Mouse (Mus musculus) thymus, adult 18-20 months (tissue): ENCODE data around the gene Sdad1.

Source experiments
- DNase-seq, 2 experiments: peaks; one replicate each; pipeline ENCODE4 v3.0.0; 2022; ENCODE audit warnings: mixed read lengths in 2 of 2

Gene Sdad1

DNA sequence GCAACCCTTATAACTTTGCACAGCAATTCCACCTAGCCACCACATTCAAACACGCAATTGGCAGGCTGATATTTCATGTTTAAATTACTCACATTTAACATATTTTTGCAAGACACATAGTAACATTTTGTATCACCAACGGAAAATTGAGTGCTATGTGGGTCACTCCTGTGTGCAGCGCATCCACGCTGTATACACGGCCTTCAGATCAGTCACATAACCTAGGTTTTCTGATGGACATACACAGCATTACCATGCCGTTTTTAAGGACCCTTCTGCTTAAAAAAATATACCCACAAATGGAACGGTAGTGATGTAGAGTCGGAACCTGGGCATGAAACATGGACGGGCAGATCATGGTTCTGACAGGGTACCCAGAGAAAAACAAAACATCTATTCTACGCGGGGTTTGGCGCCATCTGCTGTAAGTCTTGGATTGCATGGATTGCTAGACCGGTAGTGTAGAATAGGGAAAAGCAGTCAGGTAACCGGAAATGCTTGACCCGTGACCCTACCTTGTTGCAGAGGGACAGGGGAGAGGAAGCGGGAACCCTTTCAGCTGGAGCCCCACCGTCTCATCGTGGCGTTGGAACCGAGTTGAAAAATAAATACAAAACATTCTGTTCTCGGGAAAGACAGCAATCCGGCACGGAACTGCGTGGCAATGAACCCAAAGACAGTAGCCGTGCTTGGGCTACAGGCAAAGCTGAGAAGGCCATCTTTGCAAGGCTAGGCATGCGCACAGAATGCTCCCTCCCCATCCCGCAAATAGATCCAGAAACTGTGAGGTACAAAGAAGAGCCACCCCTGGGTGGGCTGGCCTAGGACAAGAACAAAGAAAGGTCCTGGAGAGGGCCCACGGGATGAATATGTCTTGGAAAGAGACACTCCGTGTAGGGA, 70.7 kb downstream of the Sdad1 start:
- peak; percentile 26 to 33 for DNase-seq

DNA sequence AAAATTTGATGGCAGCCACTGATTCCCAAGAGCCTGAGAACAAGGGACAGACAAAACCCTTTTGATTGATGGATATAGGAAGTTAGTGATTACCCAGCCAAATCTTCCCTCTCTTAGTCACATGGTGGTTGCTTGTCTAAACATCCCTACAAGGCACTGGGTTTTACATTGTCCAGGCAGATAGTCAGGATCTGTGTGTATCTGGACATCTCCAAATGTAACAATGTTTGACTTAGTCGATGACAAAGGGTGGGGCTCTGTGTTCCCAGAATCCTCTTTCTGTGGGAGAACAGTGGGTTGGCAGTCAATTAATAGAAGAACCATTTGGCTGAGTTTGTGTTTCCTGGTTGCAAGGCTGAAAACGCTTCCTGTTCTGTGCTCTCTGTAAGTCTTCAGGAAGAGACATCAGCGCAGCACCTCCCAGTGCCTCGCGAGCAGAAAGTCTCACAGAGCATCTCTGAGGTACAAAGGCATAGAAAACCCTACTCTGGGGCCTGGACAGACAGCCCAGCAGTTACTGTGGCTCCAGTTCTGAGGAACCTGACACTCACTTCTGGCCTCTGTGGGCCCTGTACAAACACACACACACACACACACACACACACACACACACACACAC, 75.2 kb downstream of the Sdad1 start:
- no peak for DNase-seq
